Comparison of ENCODE assay signal across 16 mouse cellular contexts in genomic region chr19:46828961-46829360, GRCm38 (mm10).
DNase-seq lines count a peak whose midpoint lies in the region; ATAC-seq lines count a peak whose summit lies in the region.
"Had no signal": no experiment of that assay in that cellular context is flagged by ENCODE, and none has a peak within 500 bp of the region (broad histone marks: within the 10 kb centered on the region; RNA-seq: fewer than 3 reads in every experiment).

No protein-coding gene starts in this region.

- no peak overlapping the region for H3K4me3 ChIP-seq in liver, embryonic 11.5 days (ENCODE audit: low read depth, low read length)
- H3K4me3 ChIP-seq: embryonic facial prominence, embryonic 12.5 days; heart, embryonic 12.5 days; kidney, embryonic 15.5 days; left cerebral cortex, adult 2 months; neural tube, embryonic 12.5 days had no signal

- no peak overlapping the region for H3K4me2 ChIP-seq in liver, embryonic 11.5 days
- H3K4me2 ChIP-seq: embryonic facial prominence, embryonic 12.5 days; heart, embryonic 12.5 days; kidney, embryonic 15.5 days; lung, embryonic 14.5 days; neural tube, embryonic 12.5 days had no signal

- peak; percentile 41 for DNase-seq in cerebellum, adult 11-12 months
- peak; percentile 16 for DNase-seq in MN1 (ENCODE audit: low spot score)
- DNase-seq in adrenal gland, postnatal 14 days: peak; percentile 84
- DNase-seq in cerebellum, postnatal 36 days: peak; percentile 24 to 38
- no peak for DNase-seq in ovary, postnatal 36 days (ENCODE audit: low spot score)
- DNase-seq in spleen, adult 18-20 months: no peak
- no peak for DNase-seq in liver, embryonic 11.5 days (ENCODE audit: low spot score)
- DNase-seq: lung, embryonic 14.5 days; midbrain, embryonic 14.5 days; thymus, postnatal 4 days had no signal

- H3K27me3 ChIP-seq in liver, embryonic 11.5 days (replicated peaks; ENCODE audit: control insufficient read depth, insufficient read depth, low read length): no peaks in the 10 kb centered on the region
- H3K27me3 ChIP-seq: embryonic facial prominence, embryonic 12.5 days; heart, embryonic 12.5 days; kidney, embryonic 15.5 days; neural tube, embryonic 12.5 days had no signal

- H3K9ac ChIP-seq in liver, embryonic 11.5 days (ENCODE audit: low read depth, low read length): no peak overlapping the region
- H3K9ac ChIP-seq: embryonic facial prominence, embryonic 12.5 days; heart, embryonic 12.5 days; kidney, embryonic 15.5 days; lung, embryonic 14.5 days; neural tube, embryonic 12.5 days had no signal

- no peaks in the 10 kb centered on the region for H3K9me3 ChIP-seq in liver, embryonic 11.5 days (ENCODE audit: control insufficient read depth, low read length)
- H3K9me3 ChIP-seq: embryonic facial prominence, embryonic 12.5 days; heart, embryonic 12.5 days; kidney, embryonic 15.5 days; neural tube, embryonic 12.5 days had no signal

- no peak for ATAC-seq in cerebellum, adult (ENCODE audit: insufficient number of reproducible peaks, low FRiP score, low TSS enrichment)
- ATAC-seq in liver, embryonic 11.5 days (replicated peaks; ENCODE audit: low FRiP score): no peak

- WGBS in liver, embryonic 11.5 days: 52% methylated on average over 3 of the region's 3 CpGs

- H3K4me1 ChIP-seq in liver, embryonic 11.5 days (replicated peaks; ENCODE audit: control insufficient read depth, insufficient read depth, low read length): no peaks in the 10 kb centered on the region
- H3K4me1 ChIP-seq: embryonic facial prominence, embryonic 12.5 days had no signal

- H3K27ac ChIP-seq in liver, embryonic 11.5 days (ENCODE audit: low read depth, low read length): no peak overlapping the region
- H3K27ac ChIP-seq: embryonic facial prominence, embryonic 12.5 days; kidney, embryonic 15.5 days; left cerebral cortex, adult 2 months; neural tube, embryonic 12.5 days had no signal

- no peaks in the 10 kb centered on the region for H3K36me3 ChIP-seq in liver, embryonic 11.5 days (ENCODE audit: control insufficient read depth, insufficient read depth, low read length)
- H3K36me3 ChIP-seq: embryonic facial prominence, embryonic 12.5 days; heart, embryonic 12.5 days; kidney, embryonic 15.5 days; neural tube, embryonic 12.5 days had no signal

Comparison
In these comparisons a context has a peak if more than half of its experiments do, and no peak if none do; other contexts are left out.
1. DNase-seq: peak in cerebellum, adult 11-12 months (single experiment), MN1 (single experiment), adrenal gland, postnatal 14 days (single experiment) and cerebellum, postnatal 36 days (2 of 2); none in ovary, postnatal 36 days (single experiment), spleen, adult 18-20 months (0 of 2) and liver, embryonic 11.5 days (single experiment).